Mouse (Mus musculus) neutrophil, adult 83 days (primary cell): ENCODE results near the gene Pramef6. TPM values are rescaled to one million over a fixed set of nuclear protein-coding genes. Genes with fewer than 3 reads are reported as not detected.

ENCODE experiments used
- total RNA-seq, 2 experiments: library from RNA; stranded (reverse); gene quantifications; one replicate each; pipeline ENCODE4 v1.2.4; 2023

The Pramef6 gene
- not detected for total RNA-seq

DNA sequence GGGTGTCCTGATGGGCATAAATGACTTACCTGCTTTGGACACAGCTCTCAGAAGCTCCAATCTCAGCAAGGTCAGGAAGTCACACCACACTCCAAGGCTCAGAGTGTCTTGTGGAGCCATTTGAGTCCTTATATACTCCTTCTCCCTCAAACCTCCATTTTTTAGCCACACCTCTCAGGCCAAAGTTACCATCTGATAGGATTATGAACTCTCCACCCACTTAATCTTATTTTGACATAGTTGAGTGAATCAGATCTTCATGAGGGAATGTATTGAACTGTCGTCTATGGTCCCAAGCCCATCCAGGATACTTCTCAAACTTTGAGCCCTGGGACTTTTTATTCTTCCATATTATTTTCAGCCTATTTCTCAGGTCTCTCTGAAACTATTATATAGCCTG lies at the start of gene Pramef6:
Pramef6 (minus strand) TSS at position 101 of the 400 bp plus-strand sequence.

DNA sequence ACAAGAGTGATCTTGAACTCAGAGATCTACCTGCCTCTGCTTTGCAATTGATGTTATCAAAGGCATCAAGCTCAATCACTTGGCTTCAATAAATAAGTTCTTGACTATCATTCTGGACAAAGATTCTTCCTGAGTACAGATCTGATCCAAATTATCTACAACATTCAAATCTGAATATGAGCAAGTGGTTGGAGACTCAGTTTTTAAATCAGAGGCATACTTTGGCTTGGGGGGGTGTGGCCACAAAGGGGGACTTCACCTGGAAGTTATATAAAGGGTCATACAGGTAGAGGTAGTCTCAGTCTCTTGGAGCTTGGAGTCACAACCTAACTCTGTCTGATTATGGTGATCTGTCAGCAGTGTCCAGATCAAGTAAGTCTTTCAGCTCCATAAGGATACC lies 54.0 kb downstream of the Pramef6 start, which contains the start of gene Gm13103:
Gm13103 (plus strand) TSS at position 301 of the 400 bp plus-strand sequence.

Other genes starting within 250 kb of the Pramef6 start
- gene Gm13088, start 243.1 kb downstream of the Pramef6 start, total RNA-seq: not detected
- gene Gm13089, start 197.7 kb downstream of the Pramef6 start, total RNA-seq: not detected
- gene Gm13078, start 180.9 kb downstream of the Pramef6 start, total RNA-seq: not detected
- gene Gm13023, start 111.0 kb downstream of the Pramef6 start, total RNA-seq: not detected
- not detected for gene Gm13084, start 84.3 kb downstream of the Pramef6 start, total RNA-seq
- not detected for gene Gm13103, start 53.9 kb downstream of the Pramef6 start, total RNA-seq
- gene Pramef25, start 50.6 kb upstream of the Pramef6 start, total RNA-seq: not detected
- gene Gm13101, start 66.6 kb upstream of the Pramef6 start, total RNA-seq: not detected
- gene Pramef17, start 94.0 kb upstream of the Pramef6 start, total RNA-seq: not detected
- not detected for gene Pramel4, start 158.7 kb upstream of the Pramef6 start, total RNA-seq
- gene Gm13102, start 206.1 kb upstream of the Pramef6 start, total RNA-seq: not detected